Mouse (Mus musculus) left cerebral cortex, postnatal 4 days (tissue): Measurements from ENCODE around the gene Eif4g3. TPM values are rescaled to one million over a fixed set of nuclear protein-coding genes. Genes with fewer than 3 reads are reported as not detected.

Experiments used
- DNase-seq: peaks from one replicate; pipeline ENCODE4 v3.0.0-alpha.2; 2022
- intact Hi-C: fragments of 180-260 bp; cut with DNase I; formaldehyde crosslinking; loops from one replicate; pipeline ENCODE4 v1.15.1; 2025
- total RNA-seq, 2 experiments: library from RNA; stranded (reverse); gene quantifications; 2 replicates each; pipeline ENCODE4 v1.2.3; 2021

Eif4g3 gene
- total RNA-seq, 2 experiments from 2014 or later = 192 TPM

DNA sequence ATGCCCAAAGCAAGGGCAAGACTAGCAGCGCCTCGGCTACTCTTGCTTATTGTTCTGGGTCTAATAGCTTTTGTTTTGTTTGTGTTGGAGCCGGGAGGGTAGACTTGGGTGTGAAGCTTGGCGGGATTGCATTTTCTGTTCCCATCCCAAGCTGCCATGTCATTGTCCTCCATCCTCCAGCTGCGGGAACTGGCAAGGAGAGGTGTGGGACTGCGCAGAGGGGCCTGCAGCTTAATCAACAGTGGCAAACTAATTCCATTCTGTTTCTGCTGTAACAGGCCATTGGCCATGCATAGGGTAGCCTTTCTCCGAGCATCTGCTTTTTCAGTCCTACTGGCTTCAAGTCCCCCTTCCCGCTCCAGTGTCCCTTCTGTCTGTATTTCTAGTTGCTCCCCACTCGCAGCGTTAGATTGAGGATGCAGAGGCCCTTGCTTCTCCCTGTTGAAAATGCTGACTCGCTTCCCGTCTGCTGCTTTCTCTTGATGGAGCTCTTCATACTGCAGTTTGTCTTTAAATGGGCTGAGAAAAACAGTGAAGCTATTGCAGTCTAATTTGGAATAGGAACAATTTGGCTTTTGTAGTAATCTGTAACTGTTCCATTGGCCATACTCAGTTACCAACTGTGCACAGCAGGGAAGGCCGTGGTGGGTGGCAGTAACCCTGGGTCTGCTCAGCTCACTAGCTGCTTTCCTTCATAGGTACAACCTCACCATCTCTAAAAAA is 92.2 kb downstream of the Eif4g3 start:
- peak; percentile 15 for DNase-seq
- intact Hi-C loops = loop anchor here (5.0 kb wide), 1 partner anchor 73 kb away; no protein-coding TSS in a partner anchor

DNA sequence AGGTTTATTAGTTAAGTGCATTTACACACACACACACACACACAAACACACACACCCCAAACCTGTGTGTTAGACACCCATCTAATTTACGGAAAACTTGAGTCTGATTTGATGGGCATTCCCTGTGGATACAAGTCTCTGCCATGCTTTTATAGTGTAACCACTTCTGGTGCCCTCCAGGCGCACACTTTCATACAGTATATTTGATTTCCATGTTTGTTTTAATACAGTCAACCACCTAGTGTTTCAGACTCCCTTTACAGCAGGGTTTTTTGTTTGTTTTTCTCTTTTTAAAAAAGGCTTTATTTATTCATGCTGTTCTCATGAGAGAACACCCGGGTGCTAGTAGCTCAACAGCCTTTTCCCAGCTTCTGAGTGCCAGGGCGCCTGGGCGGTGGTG is 94.1 kb downstream of the Eif4g3 start:
- intact Hi-C loops = no loop called here
- no peak for DNase-seq

DNA sequence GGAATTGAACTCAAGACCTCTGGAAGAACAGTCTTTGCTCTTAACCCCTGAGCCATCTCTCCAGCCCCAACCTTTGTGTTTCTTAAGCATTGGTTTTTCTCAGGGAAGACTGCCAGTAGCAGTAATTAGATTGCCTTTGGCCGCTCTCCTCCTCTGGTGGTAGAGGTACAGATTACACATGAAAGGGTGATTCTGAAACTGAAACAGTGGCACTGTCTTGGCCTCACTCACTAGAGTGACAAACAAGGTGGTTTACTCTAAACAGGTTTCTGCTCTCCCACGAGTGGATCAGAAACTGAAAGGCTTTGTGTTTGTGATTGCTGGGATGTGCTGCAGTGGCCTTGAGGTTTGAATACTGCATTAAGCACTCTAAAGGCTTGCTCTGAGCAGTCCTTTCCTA is 96.7 kb downstream of the Eif4g3 start:
- no peak for DNase-seq
- intact Hi-C loops = no loop called here

DNA sequence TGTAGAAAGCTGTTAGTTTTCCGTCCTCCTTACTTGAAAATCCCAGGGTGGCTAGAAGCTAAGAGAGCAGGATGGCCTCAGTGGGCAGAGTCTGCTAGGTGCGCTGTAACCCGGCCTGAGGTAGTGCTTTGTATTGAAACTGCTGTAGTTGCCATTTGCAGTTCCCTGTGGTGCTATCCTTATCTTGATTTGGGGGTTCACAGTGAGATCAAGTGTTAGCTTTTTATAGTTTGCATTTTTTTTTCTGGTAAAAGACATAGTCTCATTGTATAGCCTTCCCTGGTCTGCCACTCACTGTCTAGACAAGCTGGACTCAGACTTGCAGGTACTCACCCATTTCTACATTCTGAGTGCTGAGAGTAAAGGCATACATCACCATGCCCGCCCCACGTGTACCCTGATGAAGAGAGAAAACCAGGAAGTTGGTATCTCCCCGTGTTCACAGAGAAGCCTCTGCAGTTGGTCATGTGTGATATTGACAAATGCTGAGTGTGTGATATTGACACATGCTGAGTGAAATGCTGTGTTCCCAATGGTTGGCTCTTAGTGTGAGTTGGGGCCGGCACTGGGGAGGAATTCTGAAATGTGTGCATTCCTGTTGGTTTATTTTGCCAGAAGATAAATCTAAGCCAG is 98.9 kb downstream of the Eif4g3 start:
- intact Hi-C loops = no loop called here
- DNase-seq = no peak

DNA sequence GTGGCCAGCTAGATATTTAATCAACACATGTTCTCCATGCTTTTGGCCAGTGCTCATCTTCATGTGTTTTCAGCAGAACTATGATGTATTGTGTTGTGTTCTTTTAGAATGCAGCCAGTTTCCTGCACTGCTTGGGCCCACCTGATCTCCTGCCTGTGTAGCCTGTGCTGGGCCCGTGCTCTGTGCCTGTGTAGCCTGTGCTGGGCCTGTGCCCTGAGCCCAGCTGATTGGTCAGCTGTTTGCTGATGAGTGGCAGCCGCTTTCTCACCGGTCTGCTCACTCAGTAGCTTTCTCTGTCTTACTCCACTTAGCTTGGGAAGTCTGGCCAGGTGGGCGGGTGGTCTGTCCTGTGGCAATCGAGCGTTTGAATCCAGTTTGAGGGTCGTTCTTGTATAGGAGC is 107.6 kb downstream of the Eif4g3 start:
- no peak for DNase-seq
- intact Hi-C loops = no loop called here

DNA sequence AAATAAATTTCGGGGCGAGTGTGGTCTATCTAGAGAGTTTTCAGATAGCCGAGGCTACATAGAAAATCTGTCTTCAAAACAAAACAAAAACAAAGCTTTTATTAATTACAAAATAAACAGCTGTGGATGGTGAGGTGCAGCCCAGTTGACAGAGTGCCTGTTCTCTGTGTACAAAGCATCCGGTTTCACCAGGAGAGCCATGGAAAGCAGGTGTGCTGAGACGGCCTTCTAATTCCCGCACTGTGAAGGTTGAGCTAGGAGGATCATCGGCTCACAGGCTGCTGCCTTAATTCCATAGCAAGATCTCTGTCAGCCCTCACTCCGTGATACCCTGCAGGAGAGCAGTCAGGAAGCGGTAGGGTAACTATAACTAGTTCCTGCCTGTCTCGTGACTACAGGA is 109.0 kb downstream of the Eif4g3 start:
- intact Hi-C loops = no loop called here
- no peak for DNase-seq

DNA sequence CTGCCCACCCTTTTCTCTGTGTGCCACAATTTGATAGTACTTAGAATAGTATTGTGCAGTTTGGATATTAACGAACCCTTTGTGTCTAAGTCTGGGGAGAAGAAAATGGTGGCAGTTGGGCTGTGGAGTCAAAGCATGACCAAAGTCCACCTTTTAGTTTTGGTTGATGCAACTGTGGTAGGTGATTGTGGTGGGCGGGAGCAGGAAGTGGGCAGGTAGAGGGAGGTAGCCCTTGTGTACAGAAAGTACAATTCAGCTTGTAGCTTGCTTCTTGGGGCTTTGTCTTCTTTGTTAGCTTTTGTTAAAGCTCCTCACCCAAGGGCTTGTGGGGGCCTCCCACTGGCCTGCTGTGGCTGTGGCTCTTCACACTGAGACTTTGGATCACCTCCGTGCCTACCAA is 109.6 kb downstream of the Eif4g3 start:
- DNase-seq = no peak
- intact Hi-C loops = no loop called here

DNA sequence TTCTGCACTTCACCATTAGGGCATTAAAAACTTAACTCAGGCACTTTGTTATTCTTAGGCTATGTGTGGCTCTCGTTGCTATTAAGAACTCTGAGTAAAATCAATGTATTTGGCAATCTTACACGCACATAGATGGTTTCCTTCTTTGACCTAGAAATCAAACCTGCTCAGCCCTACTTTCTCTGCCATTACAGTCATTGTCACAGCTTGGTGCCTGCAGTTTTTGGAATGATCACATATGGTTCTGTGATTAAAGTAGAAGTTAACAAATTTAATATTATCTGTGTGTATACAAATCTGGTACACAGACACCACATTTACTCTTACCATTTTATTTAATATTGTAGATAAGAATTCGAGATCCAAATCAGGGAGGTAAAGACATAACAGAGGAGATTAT is 112.1 kb downstream of the Eif4g3 start:
- intact Hi-C loops = no loop called here
- DNase-seq = no peak

DNA sequence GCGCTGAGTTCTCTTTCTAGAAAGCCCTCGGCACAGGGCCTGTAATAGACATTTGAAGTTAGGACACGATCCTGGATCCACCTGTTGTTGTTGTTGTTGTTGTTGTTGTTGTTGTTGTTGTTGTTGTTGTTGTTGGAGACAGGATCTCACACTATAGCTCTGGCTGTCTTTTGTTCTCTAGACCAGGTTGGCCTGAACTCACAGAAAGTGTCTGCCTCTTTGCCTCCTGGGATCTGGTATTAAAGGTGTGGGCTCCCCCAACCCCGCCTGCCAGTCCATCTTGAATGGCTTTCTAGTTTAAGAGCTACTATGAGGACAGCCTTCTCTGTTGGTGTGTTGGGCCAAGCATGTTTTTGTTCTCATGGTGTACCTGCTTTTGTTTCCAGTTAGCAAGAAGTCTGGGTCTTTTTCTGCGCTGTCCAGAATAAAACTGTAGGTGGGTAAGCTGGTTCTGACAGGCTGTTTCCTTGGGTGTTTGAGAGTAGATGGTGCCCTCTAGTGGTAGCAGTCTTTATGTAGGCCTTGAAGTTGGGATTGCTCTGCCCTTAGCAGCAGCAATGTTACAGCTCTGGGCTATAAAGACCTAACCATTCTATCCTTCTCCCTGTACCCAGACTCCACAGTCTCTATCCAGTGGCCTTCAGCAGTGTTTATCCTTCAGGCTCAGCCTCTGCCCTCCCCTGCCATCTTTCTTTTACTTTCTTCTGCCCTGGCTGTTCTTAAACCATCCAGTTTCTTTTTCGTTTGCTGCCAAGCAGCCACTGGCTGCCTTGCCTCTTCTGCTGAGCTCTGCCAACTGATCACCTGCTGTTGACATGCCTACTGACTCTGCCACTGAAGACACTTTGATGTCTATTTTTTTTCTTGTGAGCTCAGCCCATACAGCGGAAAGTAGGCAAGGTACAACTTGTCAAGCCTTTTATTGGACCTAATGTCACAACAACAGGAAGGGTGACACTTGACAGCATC is 114.9 kb downstream of the Eif4g3 start:
- intact Hi-C loops = no loop called here
- DNase-seq = peak; percentile 47

DNA sequence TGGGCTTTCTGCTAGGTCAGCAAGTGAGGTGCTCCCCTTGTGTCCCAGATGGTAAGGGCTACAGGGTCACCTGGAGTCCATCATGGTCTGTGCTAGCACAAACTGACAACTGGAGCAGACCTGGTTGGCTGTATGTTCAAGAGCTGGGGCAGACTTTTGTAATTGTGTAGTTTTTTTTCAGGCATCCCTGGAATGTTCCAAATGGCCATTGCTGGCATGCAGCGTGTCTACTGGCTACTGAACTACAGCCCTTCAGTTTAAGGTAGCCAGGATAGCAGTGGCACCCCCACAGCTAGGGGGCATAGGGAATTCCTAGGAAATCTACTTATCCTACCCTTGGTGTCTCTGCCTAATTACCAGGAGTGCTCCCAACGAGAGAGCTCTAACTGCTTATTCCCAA is 115.7 kb downstream of the Eif4g3 start:
- no peak for DNase-seq
- intact Hi-C loops = no loop called here

DNA sequence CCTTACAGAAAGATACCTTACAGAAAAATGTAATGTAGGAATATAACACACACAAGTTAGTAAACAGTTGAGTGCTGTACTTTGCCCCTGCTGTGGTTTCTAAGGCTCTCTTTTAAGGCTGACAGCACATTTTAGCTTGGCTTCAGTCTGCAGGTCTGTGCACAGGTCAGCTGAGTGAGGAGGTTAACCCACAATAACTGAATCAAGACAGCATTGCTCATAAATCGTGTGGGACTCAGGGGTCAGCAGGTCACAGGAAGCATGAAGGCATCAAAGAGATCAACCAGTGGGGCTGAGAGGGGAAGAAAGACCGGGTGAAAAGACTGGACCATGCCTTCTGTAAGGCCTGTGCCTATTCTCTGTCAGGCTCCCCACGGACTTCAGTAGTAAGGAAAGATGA is 116.5 kb downstream of the Eif4g3 start:
- intact Hi-C loops = no loop called here

DNA sequence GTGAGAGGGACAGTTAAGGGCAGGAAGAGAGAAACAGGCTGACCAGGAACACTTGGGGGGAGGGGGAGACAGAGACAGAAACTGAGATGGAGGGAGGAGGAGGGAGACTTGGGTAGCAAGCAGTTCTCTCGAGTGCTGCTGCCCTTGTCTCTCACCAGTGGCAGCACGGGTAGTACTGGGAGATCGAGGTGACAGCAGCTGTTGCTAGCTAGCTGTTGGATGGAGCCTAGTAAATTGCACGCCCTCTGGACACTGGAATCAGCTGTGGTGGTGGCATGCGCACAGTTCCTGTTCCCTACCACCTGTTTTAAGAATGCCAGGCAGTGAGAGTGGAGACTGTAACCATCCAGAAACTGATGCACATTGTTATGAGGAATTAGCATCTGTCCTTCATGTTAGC is 119.0 kb downstream of the Eif4g3 start:
- peak; percentile 16 for DNase-seq
- intact Hi-C loops = loop anchor here (10.0 kb wide), 1 partner anchor 147 kb away; no protein-coding TSS in a partner anchor

More for the DNA sequence above, 116.5 kb downstream of the Eif4g3 start:
- no peak for DNase-seq

DNA sequence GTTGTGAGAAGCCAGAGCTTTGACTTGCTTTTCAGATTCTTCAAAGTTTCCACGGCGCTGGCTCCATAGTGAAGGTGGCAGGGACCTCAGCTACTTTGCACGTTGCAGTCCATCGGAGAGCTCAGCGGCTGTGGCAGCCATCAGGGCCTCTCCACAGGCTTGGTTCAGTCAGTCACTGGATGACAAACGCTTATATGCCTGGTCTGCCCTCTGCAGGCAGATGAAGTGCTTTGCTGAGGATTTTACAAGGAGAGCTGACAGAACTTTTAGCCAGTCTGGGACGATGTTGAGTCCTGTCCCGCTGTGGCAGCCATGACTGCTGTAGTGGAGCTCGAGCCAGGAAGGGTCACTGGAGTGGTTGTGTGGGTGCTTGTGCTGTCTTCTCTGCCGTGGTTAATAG is 126.9 kb downstream of the Eif4g3 start:
- DNase-seq = peak; percentile 36
- intact Hi-C loops = loop anchor here (10.0 kb wide), 1 partner anchor 155 kb away; no protein-coding TSS in a partner anchor

DNA sequence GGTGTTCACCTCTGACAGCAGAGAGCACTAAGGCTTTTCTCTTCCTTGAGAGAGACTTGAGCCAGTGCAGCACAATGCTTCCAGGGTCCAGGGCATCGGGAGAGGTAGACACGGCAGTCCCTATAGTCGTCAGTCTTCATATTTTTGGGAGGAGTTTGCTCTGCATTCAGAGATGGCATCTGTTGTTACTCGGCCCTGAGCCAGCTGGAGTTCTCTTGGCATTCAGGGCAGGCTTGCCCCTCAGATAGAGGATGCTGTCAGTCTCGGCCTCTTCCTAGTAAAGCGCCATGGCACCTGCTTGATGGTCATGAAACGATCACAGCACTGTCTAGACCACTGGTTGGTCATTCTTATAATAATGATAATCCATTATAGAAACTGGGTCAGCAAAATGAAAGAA is 131.2 kb downstream of the Eif4g3 start:
- intact Hi-C loops = no loop called here
- peak; percentile 81 for DNase-seq

DNA sequence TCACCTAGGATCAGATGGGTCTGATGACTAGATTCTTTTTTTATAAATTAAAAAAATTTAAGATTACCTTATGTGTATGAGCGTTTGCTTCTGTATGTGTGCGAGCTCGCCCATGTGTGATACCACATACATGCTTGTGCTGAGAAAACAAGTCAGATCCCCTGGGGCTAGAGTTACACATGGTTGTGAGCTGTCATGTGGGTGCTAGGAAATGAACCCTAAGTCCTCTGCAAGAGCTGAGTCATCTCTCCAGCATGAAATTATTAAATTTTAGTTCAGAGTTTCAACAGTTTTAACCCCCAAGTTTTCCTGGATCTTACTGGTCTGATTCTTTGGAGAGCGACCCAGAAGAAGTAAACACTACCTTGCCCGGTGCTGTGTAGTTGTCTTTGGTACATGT is 134.5 kb downstream of the Eif4g3 start:
- no peak for DNase-seq
- intact Hi-C loops = no loop called here

DNA sequence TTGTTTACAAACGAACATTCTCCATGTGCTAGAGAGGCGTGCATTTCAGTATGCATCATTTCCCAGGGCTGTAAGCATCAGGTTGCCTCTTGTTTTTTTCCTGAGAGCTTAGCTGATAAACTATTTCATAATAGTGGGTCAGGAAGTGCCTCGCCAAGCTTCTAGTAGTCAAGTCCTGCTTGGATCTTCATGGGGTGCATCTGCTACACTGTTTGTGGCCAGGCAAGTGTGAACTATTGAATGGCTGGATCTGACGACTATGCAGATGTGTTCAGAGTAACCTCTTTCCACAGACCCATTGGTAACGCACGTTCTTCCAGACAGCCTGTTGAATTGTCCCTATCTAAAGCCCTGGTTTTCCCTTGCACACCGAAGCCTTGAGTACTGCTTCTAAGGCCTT is 135.0 kb downstream of the Eif4g3 start:
- intact Hi-C loops = no loop called here
- no peak for DNase-seq

DNA sequence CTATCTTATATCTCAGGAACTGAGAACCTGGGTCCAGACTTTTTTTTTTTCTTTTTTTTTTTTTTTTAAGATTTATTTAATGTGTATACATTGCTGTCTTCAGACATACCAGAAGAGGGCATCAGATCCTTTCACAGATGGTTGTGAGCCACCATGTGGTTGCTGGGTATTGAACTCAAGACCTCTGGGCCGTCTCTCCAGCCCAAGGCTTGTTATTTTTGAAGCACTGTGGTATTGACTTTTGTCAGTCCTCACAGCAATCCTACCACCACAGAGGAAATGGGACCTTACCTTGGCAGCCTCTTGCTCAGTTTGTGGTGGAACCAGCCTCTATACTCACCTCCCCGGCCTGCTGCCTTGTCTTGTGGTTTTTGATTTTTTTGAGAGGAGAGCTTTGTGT is 137.3 kb downstream of the Eif4g3 start:
- no peak for DNase-seq
- intact Hi-C loops = no loop called here

DNA sequence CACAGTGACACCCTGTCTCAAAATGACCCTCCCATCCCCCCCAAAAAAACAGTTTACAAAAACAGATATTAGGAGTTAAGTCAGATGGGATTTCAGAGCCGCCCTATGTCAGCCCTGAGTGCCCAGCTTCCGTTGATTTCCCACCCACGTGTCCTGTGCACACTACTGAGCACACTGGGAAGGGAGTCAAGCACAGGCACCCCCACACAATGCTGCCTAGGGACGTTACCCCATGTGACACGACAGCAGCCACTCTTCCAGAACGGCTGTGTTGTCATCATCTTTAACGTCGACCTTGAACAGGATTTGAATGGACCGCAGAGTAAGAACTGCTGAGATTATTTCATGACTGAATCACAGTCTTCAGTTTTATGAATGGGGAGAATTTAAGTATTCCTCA is 138.4 kb downstream of the Eif4g3 start:
- intact Hi-C loops = no loop called here
- DNase-seq = no peak

DNA sequence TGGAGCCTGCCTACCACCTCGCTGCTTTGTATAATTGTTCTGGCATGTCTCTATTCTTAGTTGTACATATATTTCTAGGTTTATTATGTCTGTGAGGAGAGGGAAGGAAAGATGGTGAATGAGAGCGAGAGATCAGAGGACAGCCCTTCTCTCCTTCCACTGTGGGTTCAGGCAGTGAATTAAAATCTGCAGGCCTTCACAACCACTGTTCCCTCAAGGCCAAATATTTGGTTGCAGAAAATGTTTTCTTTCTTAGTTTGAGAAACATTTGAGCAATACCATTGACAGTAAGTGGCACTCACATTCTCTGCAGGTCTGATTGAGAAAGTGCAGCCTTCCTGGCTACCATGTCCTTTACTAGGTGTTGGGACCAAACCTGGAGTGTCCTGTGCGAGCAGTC is 138.9 kb downstream of the Eif4g3 start:
- intact Hi-C loops = no loop called here
- no peak for DNase-seq

DNA sequence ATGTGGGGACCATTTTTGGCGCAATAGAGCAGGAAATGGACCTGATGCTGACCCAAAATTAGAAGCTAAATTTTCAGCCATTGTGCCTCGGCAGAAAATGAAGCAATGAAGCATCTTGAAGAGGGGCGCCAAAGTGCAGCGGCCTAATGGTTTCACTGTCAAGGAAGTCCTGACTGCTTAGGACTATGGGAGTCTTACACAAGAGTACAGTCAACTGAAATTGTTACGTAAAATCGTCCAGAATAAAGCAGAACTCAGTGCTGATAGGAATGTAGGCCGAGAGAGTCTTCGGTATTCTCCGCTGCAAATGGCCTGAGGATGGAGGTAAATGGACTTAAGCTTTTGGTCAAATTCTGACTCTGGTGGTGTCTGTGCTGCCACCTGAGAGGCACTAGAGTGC is 140.5 kb downstream of the Eif4g3 start:
- DNase-seq = no peak
- intact Hi-C loops = no loop called here

DNA sequence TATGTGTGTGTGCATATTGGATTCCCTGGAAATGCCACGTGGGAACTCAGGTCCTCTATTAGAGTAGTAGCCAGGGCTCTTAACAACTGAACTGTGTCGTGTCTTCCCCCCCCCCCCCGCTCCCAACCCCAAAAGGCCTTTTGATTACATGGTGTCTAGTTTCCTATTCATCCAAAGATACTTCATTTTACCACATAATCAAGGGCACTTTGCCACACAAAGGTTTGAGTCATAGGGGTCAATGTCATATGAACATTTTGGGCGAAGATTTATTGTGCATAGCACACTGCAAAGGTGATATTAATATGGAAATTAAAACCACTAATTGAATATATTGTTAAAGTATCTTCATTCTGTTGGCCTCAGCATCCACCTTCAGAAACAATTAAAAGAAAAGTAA is 144.5 kb downstream of the Eif4g3 start:
- DNase-seq = no peak
- intact Hi-C loops = no loop called here
